Mouse (Mus musculus) small intestine, adult 2 months (tissue): ENCODE results near the gene Higd1b.

ENCODE experiments used
- CTCF ChIP-seq: fragments of 200-500 bp; IDR thresholded peaks from 2 replicates; pipeline ENCODE4 v1.5.1; 2012; ENCODE audit warnings: low read depth, mild to moderate bottlenecking, control low read depth, inconsistent platforms, low read length, moderate library complexity, mixed read lengths; ENCODE audit not compliant: insufficient replicate concordance, insufficient read length; ENCODE audit errors: extremely low read depth
- POLR2A ChIP-seq: fragments of 200-500 bp; IDR thresholded peaks from 2 replicates; pipeline ENCODE4 v1.6.1; 2012; ENCODE audit warnings: low read depth, mild to moderate bottlenecking, control low read depth, inconsistent platforms, low read length, moderate library complexity

GRCm38 (mm10) chr11:102830276-102830675, 5.4 kb upstream of the Higd1b start:
- TF ChIP-seq CTCF: no peak
- no peak for TF ChIP-seq POLR2A
